Mouse (Mus musculus): ENCODE results near the gene Gngt2. TPM values are rescaled to one million over a fixed set of nuclear protein-coding genes. Genes with fewer than 3 reads are reported as not detected.
A peak's percentile ranks its signal among the peaks of the same experiment; 100 is the strongest.

Gene Gngt2
- total and polyA plus RNA-seq, 3 experiments, result 10.2 to 24.4 (median 19.0) TPM

- peaks cover 16% of the 10 kb centered on the region for H3K4me1 ChIP-seq (ENCODE audit: control insufficient read depth, insufficient read depth, low read length)
- peak overlapping the region; percentile 85 for H3K27ac ChIP-seq
- TF ChIP-seq POLR2A (IDR thresholded peaks at IDR 0.05; ENCODE audit: insufficient read depth, low read depth, low read length) (0 out of 2 replicates have a peak, but pooled peaks have one; percentile 22), EP300 (IDR thresholded peaks at IDR 0.05; ENCODE audit: insufficient read depth, low read depth, low read length) (no peak), CTCF (IDR thresholded peaks at IDR 0.05) (no peak)
- H3K9ac ChIP-seq (ENCODE audit: low read depth, low read length), result peak overlapping the region; percentile 54
- H3K4me3 ChIP-seq, result peak overlapping the region; percentile 67
- 37% methylated on average over 5 of the region's 5 CpGs for WGBS
- H3K79me2 ChIP-seq (replicated peaks; ENCODE audit: control insufficient read depth, insufficient read depth, low read length), result no peaks in the 10 kb centered on the region; the same call in 1 of the 2 replicates
- H3K27me3 ChIP-seq (ENCODE audit: control insufficient read depth, insufficient read depth, low read length), result no peaks in the 10 kb centered on the region
- intact Hi-C loops (cut with DNase I), result no loop called here
- H3K36me3 ChIP-seq (ENCODE audit: control insufficient read depth, insufficient read depth, low read length), result no peaks in the 10 kb centered on the region
- DNase-seq, result no peak
Observed at GRCm38 (mm10) chr11:95842953-95843352, 5.9 kb downstream of the Gngt2 start.

- Histone ChIP-seq H3K9ac (ENCODE audit: low read depth, low read length) (peak overlapping the region; percentile 54), H3K4me1 (ENCODE audit: control insufficient read depth, insufficient read depth, low read length) (peaks cover 12% of the 10 kb centered on the region), H3K27me3 (ENCODE audit: control insufficient read depth, insufficient read depth, low read length) (no peaks in the 10 kb centered on the region), H3K27ac (peak overlapping the region; percentile 85), H3K4me3 (peak overlapping the region; percentile 67), H3K79me2 (replicated peaks; ENCODE audit: control insufficient read depth, insufficient read depth, low read length) (no peaks in the 10 kb centered on the region; the same call in 1 of the 2 replicates), H3K36me3 (ENCODE audit: control insufficient read depth, insufficient read depth, low read length) (no peaks in the 10 kb centered on the region)
- intact Hi-C loops (cut with DNase I), result no loop called here
- no peak for TF ChIP-seq EP300 (IDR thresholded peaks at IDR 0.05; ENCODE audit: insufficient read depth, low read depth, low read length)
- no peak for TF ChIP-seq POLR2A (IDR thresholded peaks at IDR 0.05; ENCODE audit: insufficient read depth, low read depth, low read length)
- no peak for TF ChIP-seq CTCF (IDR thresholded peaks at IDR 0.05)
- DNase-seq, result peak in 1 of 2 experiments; percentile 40
- WGBS, result 48% methylated on average over 6 of the region's 6 CpGs
Observed at GRCm38 (mm10) chr11:95843421-95843950, 6.5 kb downstream of the Gngt2 start.

DNA sequence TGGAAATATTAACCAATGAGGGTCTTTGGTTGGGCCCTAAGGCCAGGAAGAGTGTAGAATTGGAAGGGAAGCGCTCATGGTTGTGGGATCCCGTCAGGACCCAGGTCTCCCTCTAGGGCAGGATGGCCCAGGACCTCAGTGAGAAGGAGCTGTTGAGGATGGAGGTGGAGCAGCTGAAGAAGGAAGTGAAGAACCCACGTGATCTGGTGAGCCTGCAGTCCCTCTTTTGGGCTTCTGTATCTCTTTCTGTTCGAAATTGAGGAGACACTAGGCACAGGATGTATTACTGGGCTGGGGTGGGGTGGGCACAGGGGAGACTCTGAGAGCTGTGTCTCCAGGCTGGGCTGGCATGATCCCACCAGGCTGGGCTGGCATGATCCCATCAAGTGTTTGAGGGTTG is 7.9 kb downstream of the Gngt2 start:
- TF ChIP-seq CTCF (IDR thresholded peaks at IDR 0.05) (no peak), POLR2A (IDR thresholded peaks at IDR 0.05; ENCODE audit: insufficient read depth, low read depth, low read length) (no peak), EP300 (IDR thresholded peaks at IDR 0.05; ENCODE audit: insufficient read depth, low read depth, low read length) (no peak)
- Histone ChIP-seq H3K4me1 (ENCODE audit: control insufficient read depth, insufficient read depth, low read length) (peaks cover 8% of the 10 kb centered on the region), H3K9ac (ENCODE audit: low read depth, low read length) (no peak overlapping the region), H3K27me3 (ENCODE audit: control insufficient read depth, insufficient read depth, low read length) (no peaks in the 10 kb centered on the region), H3K4me3 (no peak overlapping the region), H3K79me2 (replicated peaks; ENCODE audit: control insufficient read depth, insufficient read depth, low read length) (no peaks in the 10 kb centered on the region; the same call in 1 of the 2 replicates), H3K36me3 (ENCODE audit: control insufficient read depth, insufficient read depth, low read length) (no peaks in the 10 kb centered on the region), H3K27ac (peak overlapping the region; percentile 17; the same call in 1 of the 2 replicates)
- WGBS, result 46% methylated on average over 4 of the region's 4 CpGs
- intact Hi-C loops (cut with DNase I), result no loop called here
- DNase-seq, result no peak

DNA sequence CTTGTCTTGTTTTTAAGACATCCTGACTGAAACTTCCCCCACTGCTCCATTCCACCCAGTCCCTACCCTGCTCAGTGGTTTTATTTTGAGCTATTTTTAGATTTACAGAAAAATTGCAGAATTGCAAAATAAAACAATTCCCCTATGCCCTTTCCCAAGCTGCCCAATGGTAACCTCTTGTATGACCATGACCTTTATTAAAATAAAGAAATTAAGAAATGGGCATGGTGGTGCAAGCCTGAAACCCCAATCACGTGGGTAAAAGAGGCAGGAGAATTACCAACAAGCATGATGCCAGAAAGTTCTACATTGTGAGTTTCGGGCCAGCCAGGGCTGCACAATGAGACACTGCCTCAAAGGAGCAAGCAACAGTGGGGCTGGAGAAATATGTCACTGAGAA is 13.9 kb downstream of the Gngt2 start:
- intact Hi-C loops (cut with DNase I), result no loop called here
- TF ChIP-seq CTCF (IDR thresholded peaks at IDR 0.05), result no peak
- no peak for TF ChIP-seq EP300 (IDR thresholded peaks at IDR 0.05; ENCODE audit: insufficient read depth, low read depth, low read length)
- no peak for TF ChIP-seq POLR2A (IDR thresholded peaks at IDR 0.05; ENCODE audit: insufficient read depth, low read depth, low read length)
- no peaks in the 10 kb centered on the region for H3K79me2 ChIP-seq (replicated peaks; ENCODE audit: control insufficient read depth, insufficient read depth, low read length)
- H3K4me1 ChIP-seq (ENCODE audit: control insufficient read depth, insufficient read depth, low read length), result no peaks in the 10 kb centered on the region
- no peak for DNase-seq
- no peaks in the 10 kb centered on the region for H3K36me3 ChIP-seq (ENCODE audit: control insufficient read depth, insufficient read depth, low read length)
- no peak overlapping the region for H3K27ac ChIP-seq
- WGBS, result 84% methylated on average over 2 of the region's 2 CpGs
- no peaks in the 10 kb centered on the region for H3K27me3 ChIP-seq (ENCODE audit: control insufficient read depth, insufficient read depth, low read length)
- no peak overlapping the region for H3K9ac ChIP-seq (ENCODE audit: low read depth, low read length)
- H3K4me3 ChIP-seq, result no peak overlapping the region

DNA sequence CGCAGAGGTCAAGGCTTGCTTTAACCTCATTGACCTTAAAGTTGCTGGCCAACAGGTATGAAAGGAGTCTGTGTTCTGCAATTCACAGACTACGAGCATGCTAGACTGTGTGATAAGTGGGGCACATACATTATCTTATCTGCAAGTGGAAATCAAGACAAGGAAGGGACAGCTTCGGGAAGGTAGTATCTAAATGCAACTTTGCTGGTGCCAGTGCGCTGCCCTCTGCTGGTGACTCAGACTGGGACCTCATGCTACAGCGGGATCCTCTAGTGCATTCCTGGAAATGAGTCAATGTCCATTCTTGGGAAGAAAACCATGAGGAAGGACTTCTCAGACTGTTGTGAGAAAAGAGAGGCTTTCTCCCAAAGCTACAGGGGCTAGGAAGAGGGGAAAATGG is 16.7 kb downstream of the Gngt2 start:
- DNase-seq, result peak; percentile 75 to 82
- Histone ChIP-seq H3K9ac (ENCODE audit: low read depth, low read length) (no peak overlapping the region), H3K4me1 (ENCODE audit: control insufficient read depth, insufficient read depth, low read length) (no peaks in the 10 kb centered on the region), H3K4me3 (no peak overlapping the region), H3K27ac (no peak overlapping the region), H3K79me2 (replicated peaks; ENCODE audit: control insufficient read depth, insufficient read depth, low read length) (no peaks in the 10 kb centered on the region), H3K36me3 (ENCODE audit: control insufficient read depth, insufficient read depth, low read length) (no peaks in the 10 kb centered on the region), H3K27me3 (ENCODE audit: control insufficient read depth, insufficient read depth, low read length) (no peaks in the 10 kb centered on the region)
- intact Hi-C loops (cut with DNase I), result loop anchor here (1.0 to 2.0 kb wide), 2 partner anchors 26 to 83 kb away; no protein-coding TSS in a partner anchor
- 32% methylated on average over 5 of the region's 5 CpGs for WGBS
- TF ChIP-seq POLR2A (IDR thresholded peaks at IDR 0.05; ENCODE audit: insufficient read depth, low read depth, low read length) (no peak), EP300 (IDR thresholded peaks at IDR 0.05; ENCODE audit: insufficient read depth, low read depth, low read length) (peak; percentile 91), CTCF (IDR thresholded peaks at IDR 0.05) (peak; percentile 97)

DNA sequence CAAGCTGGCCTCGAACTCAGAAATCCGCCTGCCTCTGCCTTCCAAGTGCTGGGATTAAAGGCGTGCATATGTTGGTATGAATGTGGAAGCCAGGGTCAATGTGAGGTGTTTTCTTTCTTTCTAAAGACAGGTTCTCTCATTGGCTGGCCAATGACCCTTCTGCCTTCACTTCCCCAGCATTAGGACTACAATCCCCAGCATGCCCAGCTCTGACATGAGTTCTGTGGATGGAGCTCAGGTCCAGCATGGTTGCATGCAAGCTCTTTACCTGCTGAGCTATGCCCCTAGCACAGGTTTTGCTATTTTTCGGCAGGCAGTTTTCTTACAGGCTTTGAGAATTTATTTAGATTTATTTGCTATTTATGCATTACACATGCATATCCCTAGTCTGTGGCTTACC is 20.3 kb downstream of the Gngt2 start:
- Histone ChIP-seq H3K4me1 (ENCODE audit: control insufficient read depth, insufficient read depth, low read length) (peaks cover 2% of the 10 kb centered on the region), H3K27ac (no peak overlapping the region), H3K79me2 (replicated peaks; ENCODE audit: control insufficient read depth, insufficient read depth, low read length) (no peaks in the 10 kb centered on the region), H3K27me3 (ENCODE audit: control insufficient read depth, insufficient read depth, low read length) (no peaks in the 10 kb centered on the region), H3K36me3 (ENCODE audit: control insufficient read depth, insufficient read depth, low read length) (peaks cover 2% of the 10 kb centered on the region; the same call in 1 of the 2 replicates), H3K4me3 (no peak overlapping the region), H3K9ac (ENCODE audit: low read depth, low read length) (no peak overlapping the region)
- intact Hi-C loops (cut with DNase I), result loop anchor here (5.0 kb wide), 1 partner anchor 170 kb away; no protein-coding TSS in a partner anchor
- DNase-seq, result no peak
- WGBS, result 80% methylated on average over 4 of the region's 4 CpGs
- TF ChIP-seq EP300 (IDR thresholded peaks at IDR 0.05; ENCODE audit: insufficient read depth, low read depth, low read length) (no peak), POLR2A (IDR thresholded peaks at IDR 0.05; ENCODE audit: insufficient read depth, low read depth, low read length) (no peak), CTCF (IDR thresholded peaks at IDR 0.05) (no peak)
